Mouse (Mus musculus) CD8-positive naive resting alpha-beta T cell, adult 2 months (primary cell): ENCODE data around the gene Rprd1b.

ENCODE experiments used
- DNase-seq, 2 experiments: peaks; one replicate each; pipeline ENCODE4 v3.0.0; 2022; ENCODE audit warnings: low read depth in 2 of 2, low spot score in 2 of 2

Rprd1b gene

GRCm38 (mm10) chr2:158079843-158080395, 51.6 kb downstream of the Rprd1b start:
- DNase-seq: no peak

- DNase-seq: no peak
Measured at GRCm38 (mm10) chr2:158080622-158081241, 52.4 kb downstream of the Rprd1b start.

GRCm38 (mm10) chr2:158084486-158084885, 56.2 kb downstream of the Rprd1b start:
- peak in 1 of 2 experiments; percentile 23 for DNase-seq

- no peak for DNase-seq
Measured at GRCm38 (mm10) chr2:158090096-158090495, 61.8 kb downstream of the Rprd1b start.

- DNase-seq: no peak
Measured at GRCm38 (mm10) chr2:158093345-158093744, 65.0 kb downstream of the Rprd1b start.

GRCm38 (mm10) chr2:158094300-158094699, 66.0 kb downstream of the Rprd1b start:
- no peak for DNase-seq

GRCm38 (mm10) chr2:158094846-158095245, 66.5 kb downstream of the Rprd1b start:
- no peak for DNase-seq

GRCm38 (mm10) chr2:158097071-158097470, 68.8 kb downstream of the Rprd1b start:
- DNase-seq: no peak

GRCm38 (mm10) chr2:158098730-158099129, 70.4 kb downstream of the Rprd1b start:
- no peak for DNase-seq

GRCm38 (mm10) chr2:158099537-158099936, 71.2 kb downstream of the Rprd1b start:
- DNase-seq: no peak

GRCm38 (mm10) chr2:158101768-158102167, 73.5 kb downstream of the Rprd1b start:
- DNase-seq: no peak

- DNase-seq: no peak
Measured at GRCm38 (mm10) chr2:158104966-158105365, 76.7 kb downstream of the Rprd1b start.

GRCm38 (mm10) chr2:158105605-158106004, 77.3 kb downstream of the Rprd1b start:
- DNase-seq: no peak

GRCm38 (mm10) chr2:158106947-158107587, 78.8 kb downstream of the Rprd1b start:
- DNase-seq: no peak

- no peak for DNase-seq
Measured at GRCm38 (mm10) chr2:158109516-158109915, 81.2 kb downstream of the Rprd1b start.

GRCm38 (mm10) chr2:158113591-158114257, 85.4 kb downstream of the Rprd1b start:
- DNase-seq: no peak

- no peak for DNase-seq
Measured at GRCm38 (mm10) chr2:158114931-158115330, 86.6 kb downstream of the Rprd1b start.

GRCm38 (mm10) chr2:158115838-158116453, 87.6 kb downstream of the Rprd1b start:
- DNase-seq: no peak

- no peak for DNase-seq
Measured at GRCm38 (mm10) chr2:158116653-158117052, 88.4 kb downstream of the Rprd1b start.

- DNase-seq: no peak
Measured at GRCm38 (mm10) chr2:158119145-158119544, 90.8 kb downstream of the Rprd1b start.

- no peak for DNase-seq
Measured at GRCm38 (mm10) chr2:158120211-158120610, 91.9 kb downstream of the Rprd1b start.

- DNase-seq: no peak
Measured at GRCm38 (mm10) chr2:158120868-158121267, 92.6 kb downstream of the Rprd1b start.
